Comparison of ENCODE assay signal across 8 mouse cellular contexts in genomic region chr2:152933048-152933447, GRCm38 (mm10). TPM values are rescaled to one million over a fixed set of nuclear protein-coding genes. Genes with fewer than 3 reads are reported as not detected.
DNase-seq lines count a peak whose midpoint lies in the region; TF ChIP-seq lines count a peak whose summit lies in the region.

Gene Foxs1 (minus strand): TSS chr2:152933208.

- peak; percentile 64; the same call in 1 of the 2 replicates for TF ChIP-seq POLR2A in heart, adult 2 months (IDR thresholded peaks at IDR 0.05; ENCODE audit: insufficient read depth, low read depth, low read length)
- peak; percentile 66; the same call in 1 of the 2 replicates for TF ChIP-seq POLR2A in testis, adult 2 months (IDR thresholded peaks at IDR 0.05; ENCODE audit: control insufficient read depth, low read depth, low read length)

- intact Hi-C loops in heart, adult 2 months (cut with DNase I), result loop anchor here (1.0 kb wide), 1 partner anchor 19 kb away; no protein-coding TSS in a partner anchor
- intact Hi-C loops in left cerebral cortex, postnatal 4 days (cut with DNase I), result no loop called here

- peak within 1 kb of the TSS; percentile 75 for H3K27ac ChIP-seq in heart, adult 2 months
- peak within 1 kb of the TSS; percentile 35; the same call in 1 of the 2 replicates for H3K27ac ChIP-seq in testis, adult 2 months (ENCODE audit: control insufficient read depth, insufficient read depth, low read depth, low read length)

- TF ChIP-seq EP300 in heart, adult 2 months (IDR thresholded peaks at IDR 0.05; ENCODE audit: insufficient read depth, low read depth, low read length), result no peak

- no peaks in the 10 kb centered on the region for H3K79me2 ChIP-seq in heart, adult 2 months (replicated peaks; ENCODE audit: control insufficient read depth, insufficient read depth, low read length)

- H3K4me1 ChIP-seq in heart, adult 2 months (ENCODE audit: control insufficient read depth, insufficient read depth, low read length), result peaks cover 13% of the 10 kb centered on the region
- H3K4me1 ChIP-seq in testis, adult 2 months (ENCODE audit: control insufficient read depth, insufficient read depth, low read length), result peaks cover 20% of the 10 kb centered on the region

- peak; percentile 48 for DNase-seq in ovary, postnatal 36 days (ENCODE audit: low spot score)
- DNase-seq in ovary, postnatal 10 days (ENCODE audit: low spot score), result no peak
- DNase-seq in heart, adult 2 months, result peak; percentile 75 to 81
- peak; percentile 58 to 66 for DNase-seq in kidney, postnatal 25 days
- DNase-seq in cerebellum, adult 9-11 months, result no peak
- no peak for DNase-seq in natural killer cell, adult 2 months (ENCODE audit: low spot score in 2 of 2)
- no peak for DNase-seq in left cerebral cortex, postnatal 4 days

- TF ChIP-seq CTCF in heart, adult 2 months (IDR thresholded peaks at IDR 0.05), result no peak
- TF ChIP-seq CTCF in testis, adult 2 months (IDR thresholded peaks at IDR 0.05; ENCODE audit: control insufficient read depth, insufficient read depth, insufficient replicate concordance, low read depth, low read length), result no peak

- H3K9ac ChIP-seq in heart, adult 2 months (ENCODE audit: low read depth, low read length), result peak within 1 kb of the TSS; percentile 41

- no peaks in the 10 kb centered on the region for H3K36me3 ChIP-seq in heart, adult 2 months (ENCODE audit: control insufficient read depth, insufficient read depth, low read length)
- no peaks in the 10 kb centered on the region for H3K36me3 ChIP-seq in testis, adult 2 months (ENCODE audit: control insufficient read depth, insufficient read depth, low read length)

- no peaks in the 10 kb centered on the region for H3K27me3 ChIP-seq in heart, adult 2 months (ENCODE audit: control insufficient read depth, insufficient read depth, low read length)
- H3K27me3 ChIP-seq in testis, adult 2 months (ENCODE audit: control insufficient read depth, insufficient read depth, low read length), result no peaks in the 10 kb centered on the region

- peak within 1 kb of the TSS; percentile 44 for H3K4me3 ChIP-seq in heart, adult 2 months
- peak within 1 kb of the TSS; percentile 72 for H3K4me3 ChIP-seq in testis, adult 2 months (ENCODE audit: control insufficient read depth, low read depth, low read length)

- WGBS in heart, adult 2 months, result 23% methylated on average over 9 of the region's 9 CpGs

RNA-seq across cellular contexts. Expression of gene Foxs1, which starts in this region (rescaled TPM):
- total RNA-seq in heart, adult 2 months (2021), result 1 to 10 TPM; 1.7 to 3.5 TPM
- polyA plus RNA-seq in heart, adult 2 months (2012; rRNA removed), result 9.0 and 10.5 TPM in 2 replicates
- 4.1 and 4.3 TPM in 2 replicates for polyA plus RNA-seq in testis, adult 2 months (2012; rRNA removed)
- total RNA-seq in left cerebral cortex, postnatal 4 days (2021), result 1 to 10 TPM; 1.6 TPM

Comparison
In these comparisons a context has a peak if more than half of its experiments do, and no peak if none do; other contexts are left out.
1. DNase-seq: peak in ovary, postnatal 36 days (single experiment), heart, adult 2 months (2 of 2) and kidney, postnatal 25 days (2 of 2); none in ovary, postnatal 10 days (single experiment), cerebellum, adult 9-11 months (single experiment), natural killer cell, adult 2 months (0 of 2) and left cerebral cortex, postnatal 4 days (single experiment).